Mouse (Mus musculus) liver, embryonic 14.5 days (tissue): ENCODE measurements around the gene Szt2.

Experiments
- CTCF ChIP-seq: IDR thresholded peaks from 2 replicates; pipeline ENCODE4 v1.5.1; 2016; ENCODE audit warnings: antibody characterized with exemption, low read depth, control low read depth
- EP300 ChIP-seq: IDR thresholded peaks from 2 replicates; pipeline ENCODE4 v1.6.1; 2016; ENCODE audit warnings: antibody characterized with exemption, low read depth

- TF ChIP-seq CTCF, result peak; percentile 76
- TF ChIP-seq EP300, result no peak
These were observed 72.4 kb downstream of the Szt2 start for GRCm38 (mm10) chr4:118336658-118337057.
